Mouse (Mus musculus): ENCODE results near the gene Prpf38b. TPM values are rescaled to one million over a fixed set of nuclear protein-coding genes. Genes with fewer than 3 reads are reported as not detected.

Gene Prpf38b
- polyA plus RNA-seq, 1 experiment, result 198 TPM

DNA sequence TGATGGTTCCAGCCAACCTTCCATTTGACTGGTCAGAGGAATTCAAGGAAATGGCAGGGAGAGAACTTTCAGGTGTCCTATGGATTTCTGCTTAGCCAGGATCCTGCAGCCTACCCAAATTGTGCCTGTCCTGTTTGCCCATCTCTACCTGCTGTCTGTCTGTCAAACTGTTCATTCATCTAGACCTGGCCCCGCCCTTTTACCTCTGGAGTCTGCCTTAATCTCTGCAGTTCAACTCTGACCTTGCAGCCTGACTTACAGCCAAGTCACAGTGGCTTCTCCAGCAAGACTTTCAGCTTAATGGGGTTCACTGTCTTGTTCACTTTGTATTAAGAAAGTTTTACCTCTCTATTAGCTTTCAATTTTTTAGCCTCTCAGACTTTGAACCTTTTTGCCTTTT is 14.8 kb upstream of the Prpf38b start:
- no peak for TF ChIP-seq POLR2A (IDR thresholded peaks at IDR 0.05; ENCODE audit: borderline replicate concordance, low read depth, low read length)
- TF ChIP-seq CTCF (IDR thresholded peaks at IDR 0.05; ENCODE audit: low read depth, low read length), result no peak
- Histone ChIP-seq H3K4me1 (ENCODE audit: control insufficient read depth, insufficient read depth, low read length) (peaks cover 4% of the 10 kb centered on the region), H3K27ac (ENCODE audit: insufficient read depth, low read depth, low read length) (no peak overlapping the region), H3K4me3 (ENCODE audit: insufficient read depth, low read length) (no peak overlapping the region)

GRCm38 (mm10) chr3:108925677-108926076 is 14.2 kb upstream of the Prpf38b start:
- TF ChIP-seq CTCF (IDR thresholded peaks at IDR 0.05; ENCODE audit: low read depth, low read length) (no peak), POLR2A (IDR thresholded peaks at IDR 0.05; ENCODE audit: borderline replicate concordance, low read depth, low read length) (no peak)
- Histone ChIP-seq H3K4me3 (ENCODE audit: insufficient read depth, low read length) (no peak overlapping the region), H3K4me1 (ENCODE audit: control insufficient read depth, insufficient read depth, low read length) (peaks cover 4% of the 10 kb centered on the region), H3K27ac (ENCODE audit: insufficient read depth, low read depth, low read length) (no peak overlapping the region)

DNA sequence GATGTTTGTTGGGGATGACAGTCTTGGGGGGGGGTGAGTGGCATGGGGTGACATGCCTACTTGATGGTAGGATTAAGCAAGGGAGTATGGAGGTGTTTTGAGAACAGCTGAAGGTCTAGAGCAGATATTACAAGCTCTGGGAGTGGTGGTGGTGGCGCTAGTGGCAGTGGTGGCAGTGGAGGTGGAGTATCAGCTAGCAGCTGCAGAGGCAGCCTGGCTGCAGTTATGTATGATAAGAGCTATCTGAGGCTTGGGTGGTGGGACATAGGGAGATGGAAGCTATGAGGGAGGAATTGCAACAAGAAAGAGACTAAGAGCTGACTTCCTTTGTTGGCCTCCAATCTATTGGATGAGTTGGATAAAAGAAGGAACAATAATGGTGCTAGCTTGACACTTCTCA is 10.3 kb upstream of the Prpf38b start:
- TF ChIP-seq CTCF (IDR thresholded peaks at IDR 0.05; ENCODE audit: low read depth, low read length) (no peak), POLR2A (IDR thresholded peaks at IDR 0.05; ENCODE audit: borderline replicate concordance, low read depth, low read length) (no peak)
- Histone ChIP-seq H3K27ac (ENCODE audit: insufficient read depth, low read depth, low read length) (no peak overlapping the region), H3K4me3 (ENCODE audit: insufficient read depth, low read length) (no peak overlapping the region), H3K4me1 (ENCODE audit: control insufficient read depth, insufficient read depth, low read length) (peaks cover 4% of the 10 kb centered on the region)

- no peak for TF ChIP-seq POLR2A (IDR thresholded peaks at IDR 0.05; ENCODE audit: borderline replicate concordance, low read depth, low read length)
- TF ChIP-seq CTCF (IDR thresholded peaks at IDR 0.05; ENCODE audit: low read depth, low read length), result no peak
- no peak overlapping the region for H3K27ac ChIP-seq (ENCODE audit: insufficient read depth, low read depth, low read length)
- H3K4me1 ChIP-seq (ENCODE audit: control insufficient read depth, insufficient read depth, low read length), result peaks cover 4% of the 10 kb centered on the region
- H3K4me3 ChIP-seq (ENCODE audit: insufficient read depth, low read length), result no peak overlapping the region
Observed at GRCm38 (mm10) chr3:108920442-108921070, 9.0 kb upstream of the Prpf38b start.

GRCm38 (mm10) chr3:108918852-108919251 is 7.3 kb upstream of the Prpf38b start:
- Histone ChIP-seq H3K4me3 (ENCODE audit: insufficient read depth, low read length) (no peak overlapping the region), H3K27ac (ENCODE audit: insufficient read depth, low read depth, low read length) (no peak overlapping the region), H3K4me1 (ENCODE audit: control insufficient read depth, insufficient read depth, low read length) (peaks cover 5% of the 10 kb centered on the region)
- no peak for TF ChIP-seq CTCF (IDR thresholded peaks at IDR 0.05; ENCODE audit: low read depth, low read length)

- H3K27ac ChIP-seq (ENCODE audit: insufficient read depth, low read depth, low read length), result no peak overlapping the region
- TF ChIP-seq POLR2A (IDR thresholded peaks at IDR 0.05; ENCODE audit: borderline replicate concordance, low read depth, low read length) (no peak), CTCF (IDR thresholded peaks at IDR 0.05; ENCODE audit: low read depth, low read length) (no peak)
- H3K4me3 ChIP-seq (ENCODE audit: insufficient read depth, low read length), result no peak overlapping the region
- peaks cover 9% of the 10 kb centered on the region for H3K4me1 ChIP-seq (ENCODE audit: control insufficient read depth, insufficient read depth, low read length)
Observed at GRCm38 (mm10) chr3:108917986-108918385, 6.5 kb upstream of the Prpf38b start.

DNA sequence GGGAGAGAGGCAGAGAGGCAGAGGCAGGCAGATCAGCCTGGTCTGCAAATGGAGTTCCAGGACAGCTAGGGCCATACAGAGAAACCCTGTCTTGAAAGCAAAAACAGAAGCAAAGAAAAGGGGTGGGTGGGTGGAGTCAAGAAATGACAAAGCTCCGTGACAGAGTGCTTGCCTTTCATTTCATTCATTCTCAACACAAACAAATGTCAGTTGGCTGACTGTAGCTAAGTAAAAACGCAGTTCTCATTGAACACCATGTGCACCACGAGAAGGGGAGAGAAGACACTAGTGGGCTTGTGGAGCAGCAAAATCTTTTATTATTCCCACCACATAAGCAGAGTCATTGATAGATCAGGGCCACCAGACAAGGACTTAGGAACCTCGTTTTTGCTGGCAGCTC is 5.3 kb upstream of the Prpf38b start:
- H3K4me1 ChIP-seq (ENCODE audit: control insufficient read depth, insufficient read depth, low read length), result peaks cover 7% of the 10 kb centered on the region
- no peak overlapping the region for H3K4me3 ChIP-seq (ENCODE audit: insufficient read depth, low read length)
- H3K27ac ChIP-seq (ENCODE audit: insufficient read depth, low read depth, low read length), result no peak overlapping the region
- TF ChIP-seq CTCF (IDR thresholded peaks at IDR 0.05; ENCODE audit: low read depth, low read length) (no peak), POLR2A (IDR thresholded peaks at IDR 0.05; ENCODE audit: borderline replicate concordance, low read depth, low read length) (no peak)

DNA sequence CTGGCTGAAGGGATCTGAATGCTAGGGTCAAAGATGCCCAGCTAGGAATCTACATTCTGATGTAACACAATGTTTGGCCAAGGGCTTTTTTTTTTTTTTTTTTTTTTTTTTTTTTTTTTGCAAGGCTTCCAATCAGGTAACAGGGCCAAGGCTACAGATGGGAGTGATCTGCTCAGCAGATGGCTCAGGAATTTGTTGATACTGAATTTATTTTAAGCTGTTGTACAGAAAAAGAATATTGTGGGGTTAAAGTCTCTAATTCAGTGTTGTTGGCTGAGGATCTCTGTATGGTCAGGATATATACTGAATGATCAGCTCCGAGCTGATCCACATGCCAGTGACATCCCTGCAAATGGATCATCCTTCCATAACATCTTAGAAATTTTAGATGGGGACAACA is 4.5 kb upstream of the Prpf38b start:
- TF ChIP-seq POLR2A (IDR thresholded peaks at IDR 0.05; ENCODE audit: borderline replicate concordance, low read depth, low read length), result no peak
- H3K4me3 ChIP-seq (ENCODE audit: insufficient read depth, low read length), result no peak overlapping the region
- peaks cover 7% of the 10 kb centered on the region for H3K4me1 ChIP-seq (ENCODE audit: control insufficient read depth, insufficient read depth, low read length)
- H3K27ac ChIP-seq (ENCODE audit: insufficient read depth, low read depth, low read length), result no peak overlapping the region

GRCm38 (mm10) chr3:108911081-108911547 is 413 bp downstream of the Prpf38b start:
- TF ChIP-seq POLR2A (IDR thresholded peaks at IDR 0.05; ENCODE audit: borderline replicate concordance, low read depth, low read length), result no peak
- no peak for TF ChIP-seq CTCF (IDR thresholded peaks at IDR 0.05; ENCODE audit: low read depth, low read length)
- Histone ChIP-seq H3K4me1 (ENCODE audit: control insufficient read depth, insufficient read depth, low read length) (peaks cover 19% of the 10 kb centered on the region), H3K4me3 (ENCODE audit: insufficient read depth, low read length) (peak overlapping the region; percentile 84), H3K27ac (ENCODE audit: insufficient read depth, low read depth, low read length) (peak overlapping the region; percentile 93)

DNA sequence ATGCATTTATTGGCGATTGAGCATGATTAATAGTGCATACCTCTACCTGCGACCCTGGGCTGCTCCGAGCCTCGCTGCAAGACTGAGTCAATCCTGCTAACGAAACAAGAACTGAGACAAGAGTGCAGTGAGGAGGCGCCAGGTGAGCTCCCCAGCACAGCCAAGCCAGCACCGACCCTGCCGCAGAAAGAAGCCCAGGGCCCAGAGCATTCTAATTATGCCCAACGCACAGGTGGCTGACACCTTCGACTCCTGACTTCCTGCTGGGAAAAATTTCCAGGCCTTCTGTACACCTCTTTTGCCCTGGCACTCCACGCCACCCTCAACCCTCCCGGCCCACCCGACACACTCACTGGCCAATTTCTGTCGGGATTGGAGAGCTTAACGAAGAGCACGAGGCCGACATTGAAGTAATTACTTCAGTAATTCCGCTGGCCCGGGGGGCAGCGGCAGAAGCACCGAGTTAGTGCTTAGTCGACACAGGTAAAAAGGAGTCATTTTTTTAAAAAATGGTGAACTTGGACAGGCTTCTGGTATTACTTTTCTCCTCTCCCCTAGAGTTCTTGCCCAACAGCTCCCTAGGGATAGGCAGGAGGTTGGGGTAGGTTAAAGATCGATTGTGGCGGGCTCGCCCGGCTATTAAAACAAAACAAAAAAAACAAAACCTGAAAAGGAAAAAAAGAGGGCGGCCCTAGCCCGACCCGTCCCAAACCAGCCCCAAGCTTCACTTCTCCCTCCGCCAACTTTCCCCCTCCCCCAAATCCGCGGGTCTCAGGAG is 1.0 kb downstream of the Prpf38b start:
- H3K27ac ChIP-seq (ENCODE audit: insufficient read depth, low read depth, low read length), result peak overlapping the region; percentile 93
- peaks cover 19% of the 10 kb centered on the region for H3K4me1 ChIP-seq (ENCODE audit: control insufficient read depth, insufficient read depth, low read length)
- no peak for TF ChIP-seq CTCF (IDR thresholded peaks at IDR 0.05; ENCODE audit: low read depth, low read length)
- TF ChIP-seq POLR2A (IDR thresholded peaks at IDR 0.05; ENCODE audit: borderline replicate concordance, low read depth, low read length), result no peak
- H3K4me3 ChIP-seq (ENCODE audit: insufficient read depth, low read length), result peak overlapping the region; percentile 84

All from bone marrow macrophage, adult 2 months (primary cell).